Mouse (Mus musculus) kidney, adult 2 months (tissue): ENCODE measurements at regions not wholly inside any gene's neighbourhood (a gene's known extent, or its start where the extent isn't known, plus 50 kb on each side); places are given as distances from the start of the nearest gene placed in this dataset.

ENCODE experiments used
- DNase-seq: peaks from one replicate; pipeline ENCODE4 v3.0.0; 2021
- H3K27ac ChIP-seq: fragments of 200-500 bp; 2 replicates; pipeline ENCODE4 v1.5.1; 2012; ENCODE audit warnings: low read depth, low read length, control low read depth, inconsistent platforms; ENCODE audit not compliant: insufficient read depth
- H3K27me3 ChIP-seq: fragments of 200-500 bp; replicated peaks from 2 replicates; pipeline ENCODE4 v1.6.1; 2012; ENCODE audit warnings: mild to moderate bottlenecking, moderate library complexity, low read length, inconsistent platforms; ENCODE audit not compliant: control insufficient read depth, insufficient read depth
- H3K36me3 ChIP-seq: fragments of 200-500 bp; 2 replicates; pipeline ENCODE4 v1.6.1; 2012; ENCODE audit warnings: mild to moderate bottlenecking, moderate library complexity, low read length, inconsistent platforms; ENCODE audit not compliant: control insufficient read depth, insufficient read depth
- H3K4me1 ChIP-seq: fragments of 200-500 bp; 2 replicates; pipeline ENCODE4 v1.6.1; 2011; ENCODE audit warnings: low read length; ENCODE audit not compliant: control insufficient read depth, insufficient read depth
- H3K4me3 ChIP-seq: fragments of 200-500 bp; 2 replicates; pipeline ENCODE4 v1.5.1; 2011; ENCODE audit warnings: mild to moderate bottlenecking, low read depth, low read length, control low read depth; ENCODE audit not compliant: insufficient read depth
- CTCF ChIP-seq: fragments of 200-500 bp; conservative IDR thresholded peaks from 2 replicates; pipeline ENCODE4 v1.5.1; 2011; ENCODE audit warnings: low read depth, mild to moderate bottlenecking, control low read depth, low read length, moderate library complexity, mixed read lengths; ENCODE audit not compliant: insufficient read depth, insufficient read length
- POLR2A ChIP-seq: fragments of 200-500 bp; IDR thresholded peaks from one replicate; pipeline ENCODE4 v1.6.1; 2011; ENCODE audit warnings: low read depth, low read length, control low read depth
- WGBS: fragments of 180-500 bp; shearing (Covaris S2); methylation state at CpG from one replicate; pipeline ENCODE4 v1.1.7; 2018; 5-methylcytosine and 5-hydroxymethylcytosine counted together

- Histone ChIP-seq H3K36me3 (no peaks in the 10 kb centered on the region), H3K27ac (no peak overlapping the region), H3K27me3 (no peaks in the 10 kb centered on the region), H3K4me1 (0 out of 2 replicates have a peak, but pooled peaks cover 1% of the 10 kb centered on the region), H3K4me3 (no peak overlapping the region)
- no peak for DNase-seq
- no peak for TF ChIP-seq POLR2A
- TF ChIP-seq CTCF: no peak
- WGBS: 93% methylated on average over 3 of the region's 3 CpGs
These were observed 50.7 kb upstream of the Dhx40 start for GRCm38 (mm10) chr11:86858211-86858610.
